Mouse (Mus musculus): ENCODE data around the gene Mstn. TPM values are rescaled to one million over a fixed set of nuclear protein-coding genes. Genes with fewer than 3 reads are reported as not detected.

Mstn gene
- polyA plus RNA-seq, 1 experiment: not detected

GRCm38 (mm10) chr1:53085991-53086390 is 24.6 kb downstream of the Mstn start:
- no peak overlapping the region for H3K27ac ChIP-seq (ENCODE audit: insufficient read depth, low read length)
- H3K4me3 ChIP-seq (ENCODE audit: insufficient read depth, low read length): no peak overlapping the region
- H3K4me1 ChIP-seq (ENCODE audit: control insufficient read depth, insufficient read depth, low read length): no peaks in the 10 kb centered on the region
- no peak for TF ChIP-seq POLR2A (IDR thresholded peaks at IDR 0.05; ENCODE audit: low read depth, low read length)
- TF ChIP-seq CTCF (IDR thresholded peaks at IDR 0.05; ENCODE audit: borderline replicate concordance, insufficient read depth, low read length): no peak

GRCm38 (mm10) chr1:53093180-53093579 is 31.7 kb downstream of the Mstn start:
- TF ChIP-seq CTCF (IDR thresholded peaks at IDR 0.05; ENCODE audit: borderline replicate concordance, insufficient read depth, low read length) (no peak), POLR2A (IDR thresholded peaks at IDR 0.05; ENCODE audit: low read depth, low read length) (no peak)
- no peak overlapping the region for H3K4me3 ChIP-seq (ENCODE audit: insufficient read depth, low read length)
- no peaks in the 10 kb centered on the region for H3K4me1 ChIP-seq (ENCODE audit: control insufficient read depth, insufficient read depth, low read length)
- no peak overlapping the region for H3K27ac ChIP-seq (ENCODE audit: insufficient read depth, low read length)

GRCm38 (mm10) chr1:53110561-53110960 is 49.1 kb downstream of the Mstn start:
- Histone ChIP-seq H3K4me1 (ENCODE audit: control insufficient read depth, insufficient read depth, low read length) (no peaks in the 10 kb centered on the region), H3K27ac (ENCODE audit: insufficient read depth, low read length) (no peak overlapping the region), H3K4me3 (ENCODE audit: insufficient read depth, low read length) (no peak overlapping the region)
- no peak for TF ChIP-seq POLR2A (IDR thresholded peaks at IDR 0.05; ENCODE audit: low read depth, low read length)
- TF ChIP-seq CTCF (IDR thresholded peaks at IDR 0.05; ENCODE audit: borderline replicate concordance, insufficient read depth, low read length): no peak

Other genes starting within 250 kb of the Mstn start
- 11.7 and 13.7 TPM in 2 replicates for gene Inpp1, start 244.0 kb upstream of the Mstn start, polyA plus RNA-seq (2011; ENCODE audit: insufficient read length, low read depth, missing spikeins)
- gene Hibch, start 216.7 kb upstream of the Mstn start, polyA plus RNA-seq (2011; ENCODE audit: insufficient read length, low read depth, missing spikeins): 21.3 and 23.9 TPM in 2 replicates
- 0.47 TPM in 1 of 2 replicates, not detected in the other for gene 1700019D03Rik, start 41.5 kb upstream of the Mstn start, polyA plus RNA-seq (2011; ENCODE audit: insufficient read length, low read depth, missing spikeins)
- gene 1700019A02Rik, start 126.0 kb downstream of the Mstn start, polyA plus RNA-seq (2011; ENCODE audit: insufficient read length, low read depth, missing spikeins): not detected in 2 replicates
- 8.3 and 8.5 TPM in 2 replicates for gene Pms1, start 235.4 kb downstream of the Mstn start, polyA plus RNA-seq (2011; ENCODE audit: insufficient read length, low read depth, missing spikeins)
- gene Ormdl1, start 235.5 kb downstream of the Mstn start, polyA plus RNA-seq (2011; ENCODE audit: insufficient read length, low read depth, missing spikeins): 14.0 and 15.3 TPM in 2 replicates
- not detected in 2 replicates for gene Gm28778, start 235.5 kb downstream of the Mstn start, polyA plus RNA-seq (2011; ENCODE audit: insufficient read length, low read depth, missing spikeins)